ENCODE assay signal across 23 mouse cellular contexts in genomic region chr2:48399191-48399590, GRCm38 (mm10).
DNase-seq lines count a peak whose midpoint lies in the region; ATAC-seq and TF ChIP-seq lines count a peak whose summit lies in the region.
"Had no signal": no experiment of that assay in that cellular context is flagged by ENCODE, and none has a peak within 500 bp of the region (broad histone marks: within the 10 kb centered on the region; RNA-seq: fewer than 3 reads in every experiment).

No protein-coding gene starts in this region.

- H3K36me3 ChIP-seq in heart, postnatal 0 days (replicated peaks; ENCODE audit: control insufficient read depth, insufficient read depth, low read length), result no peaks in the 10 kb centered on the region
- H3K36me3 ChIP-seq in intestine, postnatal 0 days (ENCODE audit: control insufficient read depth, insufficient read depth), result no peaks in the 10 kb centered on the region
- H3K36me3 ChIP-seq in liver, embryonic 16.5 days (ENCODE audit: control insufficient read depth, insufficient read depth), result no peaks in the 10 kb centered on the region
- H3K36me3 ChIP-seq in stomach, embryonic 16.5 days (ENCODE audit: control insufficient read depth, insufficient read depth, low read length), result no peaks in the 10 kb centered on the region
- H3K36me3 ChIP-seq: forebrain, embryonic 10.5 days; midbrain, embryonic 12.5 days; neural tube, embryonic 12.5 days had no signal

- no peak overlapping the region for H3K4me2 ChIP-seq in heart, postnatal 0 days (ENCODE audit: low read depth, low read length)
- H3K4me2 ChIP-seq in intestine, postnatal 0 days (replicated peaks; ENCODE audit: low read depth), result 0 out of 2 replicates have a peak overlapping the region, but pooled peaks have one; percentile 0
- H3K4me2 ChIP-seq in liver, embryonic 16.5 days (ENCODE audit: low read depth, low read length), result peak overlapping the region; percentile 11; the same call in 1 of the 2 replicates
- H3K4me2 ChIP-seq in stomach, embryonic 16.5 days (ENCODE audit: low read depth, low read length), result no peak overlapping the region
- H3K4me2 ChIP-seq: heart, embryonic 11.5 days; midbrain, embryonic 12.5 days; neural tube, embryonic 12.5 days had no signal

- TF ChIP-seq EP300 in heart, postnatal 0 days (IDR thresholded peaks at IDR 0.05; ENCODE audit: low read depth), result no peak

- H3K4me1 ChIP-seq in heart, postnatal 0 days (ENCODE audit: control insufficient read depth, insufficient read depth), result no peaks in the 10 kb centered on the region
- no peaks in the 10 kb centered on the region; the same call in 1 of the 2 replicates for H3K4me1 ChIP-seq in intestine, postnatal 0 days (replicated peaks; ENCODE audit: control insufficient read depth, insufficient read depth, low read length)
- H3K4me1 ChIP-seq in liver, embryonic 16.5 days (ENCODE audit: control insufficient read depth, low read depth, low read length), result peaks cover 3% of the 10 kb centered on the region; the same call in 1 of the 2 replicates
- H3K4me1 ChIP-seq in stomach, embryonic 16.5 days (ENCODE audit: control insufficient read depth, insufficient read depth, low read length), result 0 out of 2 replicates have a peak, but pooled peaks cover 2% of the 10 kb centered on the region
- H3K4me1 ChIP-seq: forebrain, embryonic 10.5 days; midbrain, embryonic 12.5 days; neural tube, embryonic 12.5 days had no signal

- no peak overlapping the region for H3K9ac ChIP-seq in heart, postnatal 0 days (replicated peaks; ENCODE audit: low read depth, low read length)
- H3K9ac ChIP-seq in intestine, postnatal 0 days (ENCODE audit: low read depth, low read length), result no peak overlapping the region
- H3K9ac ChIP-seq in liver, embryonic 16.5 days (ENCODE audit: low read depth, low read length), result no peak overlapping the region
- no peak overlapping the region for H3K9ac ChIP-seq in stomach, embryonic 16.5 days (ENCODE audit: low read length)
- H3K9ac ChIP-seq: midbrain, embryonic 12.5 days; neural tube, embryonic 12.5 days had no signal

- DNase-seq in heart, postnatal 0 days (ENCODE audit: low spot score), result no peak
- no peak for DNase-seq in heart, postnatal 25 days (ENCODE audit: low spot score)
- no peak for DNase-seq in embryo, embryonic 10 days (ENCODE audit: low spot score)
- DNase-seq in retina, postnatal 1 day, result no peak
- no peak for DNase-seq in thymus, postnatal 25 days
- DNase-seq: adrenal gland, postnatal 14 days; cerebellum, adult 9-10 months; kidney, adult 2 months; kidney, postnatal 14 days; lung, adult 2 months; lung, postnatal 14 days; right cerebral cortex, postnatal 25 days; thymus, postnatal 36 days had no signal

- H3K4me3 ChIP-seq in heart, postnatal 0 days (ENCODE audit: low read depth, low read length), result no peak overlapping the region
- no peak overlapping the region for H3K4me3 ChIP-seq in intestine, postnatal 0 days (ENCODE audit: low read depth, low read length)
- H3K4me3 ChIP-seq in liver, embryonic 16.5 days (ENCODE audit: low read depth, low read length), result no peak overlapping the region
- H3K4me3 ChIP-seq in stomach, embryonic 16.5 days (replicated peaks; ENCODE audit: low read length), result no peak overlapping the region
- H3K4me3 ChIP-seq: forebrain, embryonic 10.5 days; midbrain, embryonic 12.5 days; neural tube, embryonic 12.5 days had no signal

- no peak for TF ChIP-seq CTCF in heart, postnatal 0 days (IDR thresholded peaks at IDR 0.05; ENCODE audit: low read depth)
- no peak for TF ChIP-seq CTCF in intestine, postnatal 0 days (IDR thresholded peaks at IDR 0.05; ENCODE audit: low read depth)

- no peaks in the 10 kb centered on the region for H3K9me3 ChIP-seq in heart, postnatal 0 days (replicated peaks; ENCODE audit: control insufficient read depth, low read length)
- no peaks in the 10 kb centered on the region for H3K9me3 ChIP-seq in intestine, postnatal 0 days (ENCODE audit: control insufficient read depth)
- no peaks in the 10 kb centered on the region for H3K9me3 ChIP-seq in liver, embryonic 16.5 days (replicated peaks; ENCODE audit: control insufficient read depth, low read length)
- H3K9me3 ChIP-seq in stomach, embryonic 16.5 days (replicated peaks; ENCODE audit: control insufficient read depth, low read length), result no peaks in the 10 kb centered on the region
- H3K9me3 ChIP-seq: forebrain, embryonic 10.5 days; midbrain, embryonic 12.5 days; neural tube, embryonic 12.5 days had no signal

- intact Hi-C loops in heart, postnatal 25 days (cut with DNase I), result no loop called here

- 88% methylated on average over 1 of the region's 1 CpGs for WGBS in heart, postnatal 0 days
- 50% methylated on average over 1 of the region's 1 CpGs for whole genome bisulfite sequencing in intestine, postnatal 0 days
- 47% methylated on average over 1 of the region's 1 CpGs for WGBS in liver, embryonic 16.5 days (ENCODE audit: insufficient replicate concordance)
- WGBS in stomach, embryonic 16.5 days, result 60% methylated on average over 1 of the region's 1 CpGs

- H3K27me3 ChIP-seq in heart, postnatal 0 days (ENCODE audit: control insufficient read depth, insufficient read depth, low read length), result no peaks in the 10 kb centered on the region
- no peaks in the 10 kb centered on the region for H3K27me3 ChIP-seq in intestine, postnatal 0 days (replicated peaks; ENCODE audit: control insufficient read depth, insufficient read depth, low read length)
- H3K27me3 ChIP-seq in liver, embryonic 16.5 days (ENCODE audit: control insufficient read depth, insufficient read depth, low read depth, low read length), result no peaks in the 10 kb centered on the region
- no peaks in the 10 kb centered on the region for H3K27me3 ChIP-seq in stomach, embryonic 16.5 days (ENCODE audit: control insufficient read depth, insufficient read depth, low read length)
- H3K27me3 ChIP-seq: midbrain, embryonic 12.5 days; neural tube, embryonic 12.5 days had no signal

- no peak for ATAC-seq in heart, postnatal 0 days (ENCODE audit: insufficient read depth, low read depth)
- peak; percentile 91 for ATAC-seq in intestine, postnatal 0 days
- peak; percentile 83 for ATAC-seq in liver, embryonic 16.5 days (ENCODE audit: low read depth)
- peak; percentile 84; the same call in 1 of the 2 replicates for ATAC-seq in stomach, embryonic 16.5 days (ENCODE audit: insufficient read depth, low FRiP score)
- ATAC-seq: CD4-positive, CD25-positive, alpha-beta regulatory T cell, adult 4 months; forebrain, embryonic 16.5 days; hindbrain, postnatal 0 days had no signal

- 0 out of 2 replicates have a peak overlapping the region, but pooled peaks have one; percentile 3 for H3K27ac ChIP-seq in heart, postnatal 0 days (ENCODE audit: low read depth)
- no peak overlapping the region for H3K27ac ChIP-seq in intestine, postnatal 0 days (ENCODE audit: low read depth, low read length)
- H3K27ac ChIP-seq in liver, embryonic 16.5 days (ENCODE audit: low read length), result no peak overlapping the region
- H3K27ac ChIP-seq in stomach, embryonic 16.5 days (ENCODE audit: low read length), result no peak overlapping the region; the same call in 1 of the 2 replicates
- H3K27ac ChIP-seq: forebrain, embryonic 10.5 days; hindbrain, postnatal 0 days; midbrain, embryonic 12.5 days; neural tube, embryonic 12.5 days had no signal

Comparison
In these comparisons a context has a peak if more than half of its experiments do, and no peak if none do; other contexts are left out.
1. H3K4me2 ChIP-seq: peak in intestine, postnatal 0 days (single experiment) and liver, embryonic 16.5 days (single experiment); none in heart, postnatal 0 days (single experiment) and stomach, embryonic 16.5 days (single experiment).